Mouse (Mus musculus): ENCODE measurements at regions not wholly inside any gene's neighbourhood (a gene's known extent, or its start where the extent isn't known, plus 50 kb on each side); places are given as distances from the start of the nearest gene placed in this dataset.

DNA sequence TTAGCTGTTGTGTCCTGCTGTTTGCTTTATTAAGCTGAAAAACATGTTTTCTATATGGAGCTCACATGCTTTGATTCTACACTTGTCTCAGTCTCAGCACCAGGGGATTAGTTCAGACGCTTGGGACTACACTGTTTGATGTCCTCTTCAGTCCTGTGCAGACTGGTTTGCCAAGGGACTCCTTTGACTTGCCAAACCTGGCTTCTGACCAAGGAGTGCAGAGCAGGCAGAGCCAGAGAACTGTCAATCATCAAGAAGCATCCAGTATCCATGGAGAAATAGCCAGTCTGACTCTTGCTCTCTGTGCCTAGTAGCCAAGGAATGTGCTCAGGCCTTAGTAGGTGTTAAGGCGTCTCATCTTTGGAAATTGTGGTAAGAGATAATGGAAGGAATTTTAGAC, 448.4 kb downstream of the Col12a1 start:
- TF ChIP-seq CTCF (IDR thresholded peaks at IDR 0.05; ENCODE audit: low read depth): no peak
- WGBS: 57% methylated on average over 2 of the region's 2 CpGs
- no peaks in the 10 kb centered on the region for H3K27me3 ChIP-seq (replicated peaks; ENCODE audit: control insufficient read depth, insufficient read depth, low read length)

GRCm38 (mm10) chr9:79287849-79288248, 430.8 kb downstream of the Col12a1 start:
- Histone ChIP-seq H3K9ac (ENCODE audit: low read depth, low read length) (no peak overlapping the region), H3K27me3 (replicated peaks; ENCODE audit: control insufficient read depth, insufficient read depth, low read length) (no peaks in the 10 kb centered on the region), H3K4me1 (replicated peaks; ENCODE audit: control insufficient read depth, insufficient read depth, low read length) (no peaks in the 10 kb centered on the region), H3K4me2 (replicated peaks; ENCODE audit: low read depth) (no peak overlapping the region), H3K9me3 (ENCODE audit: control insufficient read depth) (no peaks in the 10 kb centered on the region), H3K4me3 (ENCODE audit: low read depth, low read length) (no peak overlapping the region), H3K27ac (ENCODE audit: low read depth, low read length) (no peak overlapping the region), H3K36me3 (ENCODE audit: control insufficient read depth, insufficient read depth) (no peaks in the 10 kb centered on the region)
- no peak for TF ChIP-seq CTCF (IDR thresholded peaks at IDR 0.05; ENCODE audit: low read depth)
- whole genome bisulfite sequencing: 77% methylated on average over 3 of the region's 3 CpGs
- ATAC-seq: peak; percentile 79

More for the DNA sequence above, 448.4 kb downstream of the Col12a1 start:
- H3K27ac ChIP-seq (ENCODE audit: low read depth, low read length): no peak overlapping the region
- H3K4me3 ChIP-seq (ENCODE audit: low read depth, low read length): no peak overlapping the region
- H3K36me3 ChIP-seq (ENCODE audit: control insufficient read depth, insufficient read depth): no peaks in the 10 kb centered on the region
- no peak overlapping the region for H3K4me2 ChIP-seq (replicated peaks; ENCODE audit: low read depth)
- no peak for ATAC-seq
- no peaks in the 10 kb centered on the region for H3K4me1 ChIP-seq (replicated peaks; ENCODE audit: control insufficient read depth, insufficient read depth, low read length)
- no peaks in the 10 kb centered on the region for H3K9me3 ChIP-seq (ENCODE audit: control insufficient read depth)
- no peak overlapping the region for H3K9ac ChIP-seq (ENCODE audit: low read depth, low read length)

GRCm38 (mm10) chr9:79295306-79295705, 423.3 kb downstream of the Col12a1 start:
- ATAC-seq: no peak
- Histone ChIP-seq H3K27me3 (replicated peaks; ENCODE audit: control insufficient read depth, insufficient read depth, low read length) (no peaks in the 10 kb centered on the region), H3K4me2 (replicated peaks; ENCODE audit: low read depth) (no peak overlapping the region), H3K36me3 (ENCODE audit: control insufficient read depth, insufficient read depth) (no peaks in the 10 kb centered on the region), H3K27ac (ENCODE audit: low read depth, low read length) (no peak overlapping the region), H3K4me1 (replicated peaks; ENCODE audit: control insufficient read depth, insufficient read depth, low read length) (no peaks in the 10 kb centered on the region), H3K4me3 (ENCODE audit: low read depth, low read length) (no peak overlapping the region), H3K9me3 (ENCODE audit: control insufficient read depth) (no peaks in the 10 kb centered on the region), H3K9ac (ENCODE audit: low read depth, low read length) (no peak overlapping the region)
- TF ChIP-seq CTCF (IDR thresholded peaks at IDR 0.05; ENCODE audit: low read depth): no peak
- 76% methylated on average over 3 of the region's 3 CpGs for WGBS

DNA sequence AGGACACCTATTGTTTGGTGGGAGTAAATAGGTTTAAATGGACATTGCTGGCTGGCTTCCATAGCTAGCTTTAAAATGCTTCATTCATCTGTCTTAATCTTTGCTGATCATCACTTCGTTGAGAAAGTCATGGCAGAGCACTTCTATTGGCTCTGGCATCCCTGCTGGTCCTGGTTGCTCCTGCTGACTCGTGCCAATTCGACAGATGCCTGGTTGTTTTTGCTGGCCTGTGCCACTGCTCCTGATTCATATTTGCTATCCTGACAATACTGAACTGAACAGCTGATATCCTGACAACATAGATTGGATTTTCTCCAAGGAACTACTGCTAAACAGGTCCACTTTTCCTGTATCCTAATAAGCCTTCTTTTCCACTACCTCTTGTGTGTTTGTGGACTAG, 417.1 kb downstream of the Col12a1 start:
- 81% methylated on average over 3 of the region's 3 CpGs for WGBS
- TF ChIP-seq CTCF (IDR thresholded peaks at IDR 0.05; ENCODE audit: low read depth): no peak
- Histone ChIP-seq H3K9ac (ENCODE audit: low read depth, low read length) (no peak overlapping the region), H3K4me2 (replicated peaks; ENCODE audit: low read depth) (no peak overlapping the region), H3K27ac (ENCODE audit: low read depth, low read length) (no peak overlapping the region), H3K9me3 (ENCODE audit: control insufficient read depth) (no peaks in the 10 kb centered on the region), H3K4me3 (ENCODE audit: low read depth, low read length) (no peak overlapping the region), H3K36me3 (ENCODE audit: control insufficient read depth, insufficient read depth) (no peaks in the 10 kb centered on the region), H3K4me1 (replicated peaks; ENCODE audit: control insufficient read depth, insufficient read depth, low read length) (no peaks in the 10 kb centered on the region), H3K27me3 (replicated peaks; ENCODE audit: control insufficient read depth, insufficient read depth, low read length) (no peaks in the 10 kb centered on the region)
- ATAC-seq: no peak

GRCm38 (mm10) chr9:79310591-79310990, 408.0 kb downstream of the Col12a1 start:
- Histone ChIP-seq H3K27me3 (replicated peaks; ENCODE audit: control insufficient read depth, insufficient read depth, low read length) (no peaks in the 10 kb centered on the region), H3K4me1 (replicated peaks; ENCODE audit: control insufficient read depth, insufficient read depth, low read length) (no peaks in the 10 kb centered on the region), H3K36me3 (ENCODE audit: control insufficient read depth, insufficient read depth) (no peaks in the 10 kb centered on the region), H3K9me3 (ENCODE audit: control insufficient read depth) (no peaks in the 10 kb centered on the region), H3K4me3 (ENCODE audit: low read depth, low read length) (no peak overlapping the region), H3K27ac (ENCODE audit: low read depth, low read length) (no peak overlapping the region), H3K9ac (ENCODE audit: low read depth, low read length) (no peak overlapping the region), H3K4me2 (replicated peaks; ENCODE audit: low read depth) (no peak overlapping the region)
- ATAC-seq: no peak
- WGBS: 48% methylated on average over 3 of the region's 3 CpGs
- no peak for TF ChIP-seq CTCF (IDR thresholded peaks at IDR 0.05; ENCODE audit: low read depth)

- Histone ChIP-seq H3K4me2 (replicated peaks; ENCODE audit: low read depth) (no peak overlapping the region), H3K27me3 (replicated peaks; ENCODE audit: control insufficient read depth, insufficient read depth, low read length) (no peaks in the 10 kb centered on the region), H3K4me1 (replicated peaks; ENCODE audit: control insufficient read depth, insufficient read depth, low read length) (no peaks in the 10 kb centered on the region), H3K36me3 (ENCODE audit: control insufficient read depth, insufficient read depth) (no peaks in the 10 kb centered on the region), H3K9me3 (ENCODE audit: control insufficient read depth) (no peaks in the 10 kb centered on the region), H3K9ac (ENCODE audit: low read depth, low read length) (no peak overlapping the region), H3K4me3 (ENCODE audit: low read depth, low read length) (no peak overlapping the region), H3K27ac (ENCODE audit: low read depth, low read length) (no peak overlapping the region)
- ATAC-seq: no peak
- TF ChIP-seq CTCF (IDR thresholded peaks at IDR 0.05; ENCODE audit: low read depth): no peak
Measured at GRCm38 (mm10) chr9:79317411-79317810, 401.2 kb downstream of the Col12a1 start.
